Mouse (Mus musculus) MEL (cell line): ENCODE measurements around the gene Chd1l. TPM values are rescaled to one million over a fixed set of nuclear protein-coding genes. Genes with fewer than 3 reads are reported as not detected.

Experiments
- DNase-seq: peaks from one replicate; pipeline ENCODE4 v3.0.0; 2011; ENCODE audit warnings: low read depth, low spot score
- H3K27ac ChIP-seq: 2 replicates; pipeline ENCODE4 v1.5.1; 2012; ENCODE audit warnings: low read depth, mild to moderate bottlenecking, control low read depth, low read length, moderate library complexity; ENCODE audit not compliant: control insufficient read depth
- H3K27me3 ChIP-seq, 2 experiments: fragments of 150-350 bp in 1 of 2; sonication (generic) in 1 of 2; 2 replicates each; pipeline ENCODE4 v1.6.1; 2012; ENCODE audit warnings: low read length in 2 of 2, mild to moderate bottlenecking in 2 of 2, improper control_type of control experiment in 1 of 2, moderate library complexity in 1 of 2; ENCODE audit not compliant: insufficient read depth in 2 of 2, control insufficient read depth in 1 of 2
- H3K36me3 ChIP-seq, 2 experiments: 2 replicates each; pipeline ENCODE4 v1.6.1; 2012 to 2014; ENCODE audit warnings: low read length in 2 of 2, improper control_type of control experiment in 1 of 2, inconsistent platforms in 1 of 2, mild to moderate bottlenecking in 1 of 2; ENCODE audit not compliant: insufficient read depth in 2 of 2, control insufficient read depth in 1 of 2
- H3K4me1 ChIP-seq, 2 experiments: fragments of 150-350 bp in 1 of 2; sonication (generic) in 1 of 2; 2 replicates each; pipeline ENCODE4 v1.6.1; 2012; ENCODE audit warnings: low read length in 2 of 2, improper control_type of control experiment in 1 of 2, mild to moderate bottlenecking in 1 of 2; ENCODE audit not compliant: insufficient read depth in 2 of 2, control insufficient read depth in 1 of 2
- H3K4me3 ChIP-seq, 2 experiments: fragments of 150-350 bp in 1 of 2; sonication (generic) in 1 of 2; 2 replicates each; pipeline ENCODE4 v1.5.1; 2012; ENCODE audit warnings: low read depth in 2 of 2, low read length in 2 of 2, mild to moderate bottlenecking in 2 of 2, moderate library complexity in 2 of 2, control low read depth in 1 of 2, improper control_type of control experiment in 1 of 2; ENCODE audit not compliant: control insufficient read depth in 1 of 2, insufficient read depth in 1 of 2
- H3K79me2 ChIP-seq: 2 replicates; pipeline ENCODE4 v1.6.1; 2012; ENCODE audit warnings: mild to moderate bottlenecking, low read length, moderate library complexity; ENCODE audit not compliant: control insufficient read depth, poor library complexity, insufficient read depth
- H3K9ac ChIP-seq: 2 replicates; pipeline ENCODE4 v1.6.1; 2012; ENCODE audit warnings: low read depth, mild to moderate bottlenecking, control low read depth, low read length, moderate library complexity; ENCODE audit not compliant: control insufficient read depth, poor library complexity, severe bottlenecking
- H3K9me3 ChIP-seq: fragments of 150-350 bp; sonication (generic); replicated peaks from 2 replicates; pipeline ENCODE4 v1.6.1; 2012; ENCODE audit warnings: mild to moderate bottlenecking, low read length, improper control_type of control experiment, moderate library complexity; ENCODE audit not compliant: insufficient read depth
- BHLHE40 ChIP-seq: IDR thresholded peaks from 2 replicates; pipeline ENCODE4 v1.6.1; 2012; ENCODE audit warnings: low read depth, mild to moderate bottlenecking, inconsistent platforms, low read length, improper control_type of control experiment, borderline replicate concordance
- CTCF ChIP-seq, 3 experiments: IDR thresholded peaks in 2 of 3; conservative IDR thresholded peaks in 1 of 3; 2 replicates each; pipeline ENCODE4 v1.5.1; 2011 to 2012; ENCODE audit warnings: low read length in 3 of 3, low read depth in 2 of 3, mild to moderate bottlenecking in 2 of 3, improper control_type of control experiment in 1 of 3, inconsistent platforms in 1 of 3, mixed read lengths in 1 of 3, moderate library complexity in 1 of 3; ENCODE audit not compliant: control insufficient read depth in 1 of 3, insufficient read depth in 1 of 3, poor library complexity in 1 of 3, severe bottlenecking in 1 of 3
- E2F4 ChIP-seq: IDR thresholded peaks from 2 replicates; pipeline ENCODE4 v1.6.1; 2011; ENCODE audit warnings: low read depth, low read length, improper control_type of control experiment, borderline replicate concordance
- ETS1 ChIP-seq: IDR thresholded peaks from 2 replicates; pipeline ENCODE4 v1.6.1; 2012; ENCODE audit warnings: low read depth, mild to moderate bottlenecking, inconsistent platforms, low read length, improper control_type of control experiment, moderate library complexity
- HCFC1 ChIP-seq: IDR thresholded peaks from 2 replicates; pipeline ENCODE4 v1.6.1; 2012; ENCODE audit warnings: low read depth, mild to moderate bottlenecking, inconsistent platforms, low read length, improper control_type of control experiment, moderate library complexity
- MAFK ChIP-seq: IDR thresholded peaks from 2 replicates; pipeline ENCODE4 v1.6.1; 2011; ENCODE audit warnings: low read depth, mild to moderate bottlenecking, low read length, improper control_type of control experiment, borderline replicate concordance
- MAX ChIP-seq: IDR thresholded peaks from 2 replicates; pipeline ENCODE4 v1.6.1; 2011; ENCODE audit warnings: low read length, improper control_type of control experiment
- MAZ ChIP-seq: IDR thresholded peaks from 2 replicates; pipeline ENCODE4 v1.6.1; 2012; ENCODE audit warnings: low read depth, mild to moderate bottlenecking, inconsistent platforms, low read length, improper control_type of control experiment
- MXI1 ChIP-seq: IDR thresholded peaks from 2 replicates; pipeline ENCODE4 v1.6.1; 2011; ENCODE audit warnings: mild to moderate bottlenecking, low read depth, low read length, improper control_type of control experiment
- MYC ChIP-seq: IDR thresholded peaks from 2 replicates; pipeline ENCODE4 v1.6.1; 2011; ENCODE audit warnings: low read depth, mild to moderate bottlenecking, low read length, improper control_type of control experiment, moderate library complexity
- POLR2AphosphoS5 ChIP-seq: IDR thresholded peaks from 2 replicates; pipeline ENCODE4 v1.6.1; 2012; ENCODE audit warnings: low read depth, borderline replicate concordance, mild to moderate bottlenecking, inconsistent platforms, low read length, moderate library complexity, mixed read lengths
- RAD21 ChIP-seq: IDR thresholded peaks from 2 replicates; pipeline ENCODE4 v1.6.1; 2011; ENCODE audit warnings: mild to moderate bottlenecking, low read depth, low read length, improper control_type of control experiment
- SIN3A ChIP-seq: IDR thresholded peaks from 2 replicates; pipeline ENCODE4 v1.6.1; 2012; ENCODE audit warnings: low read length, improper control_type of control experiment, inconsistent platforms
- TBP ChIP-seq: IDR thresholded peaks from 2 replicates; pipeline ENCODE4 v1.8.0; 2011; ENCODE audit warnings: low read depth, low read length, improper control_type of control experiment
- TCF12 ChIP-seq: IDR thresholded peaks from 2 replicates; pipeline ENCODE4 v1.6.1; 2014; ENCODE audit warnings: low read depth, mild to moderate bottlenecking, inconsistent platforms, low read length, improper control_type of control experiment, moderate library complexity
- USF2 ChIP-seq, 2 experiments: IDR thresholded peaks; 2 replicates each; pipeline ENCODE4 v1.6.1; 2011 to 2012; ENCODE audit warnings: improper control_type of control experiment in 2 of 2, low read length in 2 of 2, borderline replicate concordance in 1 of 2, inconsistent platforms in 1 of 2, low read depth in 1 of 2, mild to moderate bottlenecking in 1 of 2; ENCODE audit not compliant: insufficient read depth in 1 of 2
- ZC3H11A ChIP-seq: IDR thresholded peaks from 2 replicates; pipeline ENCODE4 v1.6.1; 2012; ENCODE audit warnings: low read depth, mild to moderate bottlenecking, inconsistent platforms, low read length, improper control_type of control experiment
- ZKSCAN1 ChIP-seq: IDR thresholded peaks from 2 replicates; pipeline ENCODE4 v1.6.1; 2012; ENCODE audit warnings: low read depth, mild to moderate bottlenecking, inconsistent platforms, low read length, improper control_type of control experiment, moderate library complexity
- ZNF384 ChIP-seq: IDR thresholded peaks from 2 replicates; pipeline ENCODE4 v1.6.1; 2012; ENCODE audit warnings: low read depth, mild to moderate bottlenecking, inconsistent platforms, low read length, improper control_type of control experiment
- polyA plus RNA-seq, 2 experiments: library from polyadenylated mRNA; stranded (reverse) in 1 of 2; unstranded in 1 of 2; fragments of >175 nt in 1 of 2; fragments of >200 nt in 1 of 2; gene quantifications; 2 replicates each; pipeline versions ENCODE4 v1.2.1 to v1.2.4; 2012; ENCODE audit warnings: low replicate concordance in 2 of 2, low read depth in 1 of 2; ENCODE audit not compliant: insufficient read length in 2 of 2, insufficient read depth in 1 of 2, missing spikeins in 1 of 2
- total RNA-seq: library from RNA; depleted of rRNA; stranded (reverse); fragments of 300-350 nt; gene quantifications from 2 replicates; pipeline ENCODE4 v1.2.3, GENCODE M21; 2012

Chd1l gene
- total and polyA plus RNA-seq, 3 experiments, result 59.1 to 70.5 TPM; not detected in 1

GRCm38 (mm10) chr3:97617091-97617825 is 7.3 kb upstream of the Chd1l start (continued):
- TF ChIP-seq ZNF384 (peak; percentile 96), MYC (no peak), TBP (no peak), MAX (peak; percentile 55; the same call in 1 of the 2 replicates), E2F4 (no peak)
- TF ChIP-seq, all 39 proteins: peak for 7

GRCm38 (mm10) chr3:97615933-97616332 is 5.9 kb upstream of the Chd1l start:
- H3K79me2 ChIP-seq, result no peaks in the 10 kb centered on the region
- TF ChIP-seq SIN3A (no peak), MAZ (no peak), BHLHE40 (no peak), POLR2AphosphoS5 (no peak), E2F4 (no peak), ZC3H11A (no peak), CTCF (IDR thresholded peaks at IDR 0.05 in 2 of 3, conservative IDR thresholded peaks at IDR 0.05 in 1 of 3; ENCODE audit: control insufficient read depth in 1 of 3, insufficient read depth in 1 of 3, low read depth in 2 of 3, low read length in 3 of 3, poor library complexity in 1 of 3, severe bottlenecking in 1 of 3) (no peak), TCF12 (no peak), HCFC1 (no peak), ZKSCAN1 (no peak), RAD21 (no peak), ETS1 (no peak), MAFK (no peak), MXI1 (no peak), USF2 (IDR thresholded peaks at IDR 0.05; ENCODE audit: borderline replicate concordance in 1 of 2, insufficient read depth in 1 of 2, low read depth in 1 of 2, low read length in 2 of 2) (no peak)
- peaks cover 3 to 5% of the 10 kb centered on the region in 2 experiments; a peak in 2 of 4 replicates for H3K4me1 ChIP-seq
- peaks cover 6 to 8% of the 10 kb centered on the region in 2 experiments; a peak in 3 of 4 replicates for H3K27me3 ChIP-seq
- no peak overlapping the region for H3K4me3 ChIP-seq
- peaks cover 0 to 5% of the 10 kb centered on the region in 2 experiments; a peak in 2 of 4 replicates for H3K36me3 ChIP-seq
- H3K27ac ChIP-seq, result no peak overlapping the region
- no peaks in the 10 kb centered on the region for H3K9me3 ChIP-seq
- no peak overlapping the region for H3K9ac ChIP-seq
- no peak for DNase-seq
